Mouse (Mus musculus) kidney, embryonic 14.5 days (tissue): ENCODE measurements at regions not wholly inside any gene's neighbourhood (a gene's known extent, or its start where the extent isn't known, plus 50 kb on each side); places are given as distances from the start of the nearest gene placed in this dataset.

ENCODE experiments used
- ATAC-seq: fragments of 200-750 bp; cut with Nextera tagmentation; 2 replicates; pipeline ENCODE4 v1.8.0; 2017; ENCODE audit warnings: moderate number of reproducible peaks, mild to moderate bottlenecking, moderate TSS enrichment, moderate library complexity; ENCODE audit not compliant: low FRiP score, low TSS enrichment
- H3K27ac ChIP-seq: fragments of 300-500 bp; sonication (generic); 2 replicates; pipeline ENCODE4 v1.5.1; 2014; ENCODE audit warnings: low read depth, mild to moderate bottlenecking, low read length, moderate library complexity, mixed read lengths
- H3K27me3 ChIP-seq: fragments of 300-500 bp; sonication (generic); 2 replicates; pipeline ENCODE4 v1.6.1; 2014; ENCODE audit warnings: mild to moderate bottlenecking, low read length; ENCODE audit not compliant: control insufficient read depth, insufficient read depth
- H3K36me3 ChIP-seq: fragments of 300-500 bp; sonication (generic); 2 replicates; pipeline ENCODE4 v1.6.1; 2014; ENCODE audit warnings: low read length, mixed read lengths; ENCODE audit not compliant: control insufficient read depth, insufficient read depth
- H3K4me1 ChIP-seq: fragments of 300-500 bp; sonication (generic); 2 replicates; pipeline ENCODE4 v1.6.1; 2014; ENCODE audit warnings: low read length, mixed read lengths; ENCODE audit not compliant: control insufficient read depth, insufficient read depth
- H3K4me2 ChIP-seq: fragments of 300-500 bp; sonication (generic); replicated peaks from 2 replicates; pipeline ENCODE4 v1.6.1; 2014; ENCODE audit warnings: low read depth, mild to moderate bottlenecking, low read length
- H3K4me3 ChIP-seq: fragments of 300-500 bp; sonication (generic); 2 replicates; pipeline ENCODE4 v1.5.1; 2014; ENCODE audit warnings: mild to moderate bottlenecking, low read length
- H3K9ac ChIP-seq: fragments of 300-500 bp; sonication (generic); 2 replicates; pipeline ENCODE4 v1.6.1; 2014; ENCODE audit warnings: low read depth, mild to moderate bottlenecking, low read length, moderate library complexity
- H3K9me3 ChIP-seq: fragments of 300-500 bp; sonication (generic); 2 replicates; pipeline ENCODE4 v1.6.1; 2016; ENCODE audit warnings: low read length; ENCODE audit not compliant: control insufficient read depth
- WGBS: fragments of 180-500 bp; shearing (Covaris S2); extraction: QIAGEN DNeasy Blood & Tissue Kit; methylation state at CpG from one replicate; pipeline ENCODE4 v1.1.7; 2014; 5-methylcytosine and 5-hydroxymethylcytosine counted together

DNA sequence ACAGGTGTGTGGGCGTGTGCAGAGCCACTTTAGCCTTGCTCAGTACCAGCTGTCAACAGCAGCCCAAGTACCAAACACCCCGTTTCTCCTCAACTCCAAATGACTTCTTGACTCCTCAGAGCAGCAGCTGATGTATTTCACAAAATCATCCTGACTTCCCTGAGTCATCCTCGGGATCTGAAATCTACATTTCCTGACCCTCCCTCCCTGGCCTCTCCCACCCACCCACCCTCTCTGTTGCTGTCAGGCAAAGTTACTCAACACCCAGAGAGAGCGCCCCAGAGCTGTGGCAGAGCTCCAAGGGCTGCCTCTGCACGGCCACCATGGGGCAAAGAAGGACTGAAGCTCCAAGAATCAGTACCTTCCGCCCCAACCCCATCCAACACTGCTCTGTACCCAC lies 83.5 kb upstream of the Cyp1b1 start:
- no peaks in the 10 kb centered on the region for H3K36me3 ChIP-seq
- H3K9ac ChIP-seq, result no peak overlapping the region
- no peak overlapping the region for H3K4me2 ChIP-seq
- H3K4me1 ChIP-seq, result no peaks in the 10 kb centered on the region
- no peaks in the 10 kb centered on the region for H3K27me3 ChIP-seq
- no peak overlapping the region for H3K4me3 ChIP-seq
- no peak for ATAC-seq
- no peaks in the 10 kb centered on the region for H3K9me3 ChIP-seq
- 65% methylated on average over 6 of the region's 6 CpGs for WGBS
- H3K27ac ChIP-seq, result no peak overlapping the region

DNA sequence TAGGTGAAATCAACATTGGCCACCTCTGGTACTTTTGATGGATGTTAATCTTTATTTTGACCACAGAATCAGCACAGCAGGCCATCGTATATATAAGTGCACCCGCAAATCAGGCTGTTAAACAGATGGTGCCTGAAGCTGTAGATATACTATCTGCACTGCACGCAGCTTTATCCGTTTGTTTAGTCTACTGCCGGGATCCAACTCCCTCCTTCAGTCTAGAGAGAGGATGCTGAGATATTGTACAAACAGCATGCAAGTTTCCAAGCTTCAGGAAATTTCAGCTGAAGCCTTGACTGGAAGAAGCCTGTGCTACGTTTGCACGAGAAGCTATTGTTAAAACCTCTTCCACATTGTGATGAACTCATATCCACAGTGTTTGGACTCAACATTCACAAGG lies 75.3 kb upstream of the Cyp1b1 start:
- no peak for ATAC-seq

DNA sequence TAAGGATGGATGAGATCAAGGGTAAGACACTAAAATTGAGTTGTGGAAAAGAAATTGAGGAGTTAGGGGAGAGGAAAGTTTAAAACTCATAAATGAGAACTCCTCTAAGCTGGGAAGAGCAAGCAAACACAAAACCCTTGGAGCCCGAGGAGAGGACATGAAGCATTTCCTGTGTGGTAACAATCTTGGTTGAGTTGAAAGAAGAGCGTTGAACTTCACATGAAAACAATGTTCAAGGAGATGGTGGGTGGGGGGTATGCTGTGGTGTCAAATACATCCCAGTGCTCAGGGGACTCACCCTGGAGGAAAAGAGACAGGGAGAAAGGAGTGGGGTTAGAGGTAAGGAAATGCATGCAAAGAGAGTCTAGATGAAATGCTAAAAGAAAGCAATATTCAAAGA lies 72.3 kb upstream of the Cyp1b1 start:
- H3K9ac ChIP-seq, result no peak overlapping the region
- H3K9me3 ChIP-seq, result no peaks in the 10 kb centered on the region
- H3K4me3 ChIP-seq, result no peak overlapping the region
- WGBS, result 75% methylated on average over 2 of the region's 2 CpGs
- ATAC-seq, result no peak
- H3K36me3 ChIP-seq, result no peaks in the 10 kb centered on the region
- H3K27ac ChIP-seq, result no peak overlapping the region
- peaks cover 7% of the 10 kb centered on the region; the same call in 1 of the 2 replicates for H3K4me1 ChIP-seq
- no peak overlapping the region for H3K4me2 ChIP-seq
- no peaks in the 10 kb centered on the region for H3K27me3 ChIP-seq

More for the DNA sequence above, 75.3 kb upstream of the Cyp1b1 start:
- Histone ChIP-seq H3K36me3 (no peaks in the 10 kb centered on the region), H3K27ac (no peak overlapping the region), H3K9me3 (no peaks in the 10 kb centered on the region), H3K27me3 (no peaks in the 10 kb centered on the region), H3K4me2 (no peak overlapping the region), H3K4me1 (no peaks in the 10 kb centered on the region), H3K4me3 (no peak overlapping the region), H3K9ac (no peak overlapping the region)
- 52% methylated on average over 7 of the region's 7 CpGs for WGBS

DNA sequence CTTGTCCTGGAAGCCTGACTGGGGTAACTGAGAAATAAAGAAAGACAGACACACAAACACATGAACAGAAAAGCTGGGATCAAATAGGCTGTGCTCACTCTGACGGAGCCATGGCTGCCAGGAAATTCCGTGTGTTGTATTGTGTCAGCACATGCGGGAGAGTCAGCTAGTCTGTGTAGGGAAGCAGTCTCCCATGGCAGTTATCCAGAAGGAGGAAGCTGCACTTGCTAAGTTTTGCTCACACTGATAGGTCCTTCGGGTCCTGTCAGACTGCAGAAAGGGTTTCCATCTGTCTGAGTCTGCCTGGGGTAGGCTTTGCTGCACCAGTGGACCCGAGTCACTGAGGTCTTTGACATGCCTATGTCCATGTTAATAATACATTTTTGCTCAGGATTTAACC lies 71.8 kb upstream of the Cyp1b1 start:
- 0 out of 2 replicates have a peak, but pooled peaks have one; percentile 32 for ATAC-seq
- Histone ChIP-seq H3K36me3 (no peaks in the 10 kb centered on the region), H3K4me2 (no peak overlapping the region), H3K4me3 (no peak overlapping the region), H3K9me3 (no peaks in the 10 kb centered on the region), H3K4me1 (peaks cover 7% of the 10 kb centered on the region; the same call in 1 of the 2 replicates), H3K9ac (no peak overlapping the region), H3K27ac (no peak overlapping the region), H3K27me3 (no peaks in the 10 kb centered on the region)
- 70% methylated on average over 5 of the region's 5 CpGs for WGBS

GRCm38 (mm10) chr17:79786270-79786669 lies 71.4 kb upstream of the Cyp1b1 start:
- WGBS, result 91% methylated on average over 5 of the region's 5 CpGs
- no peak for ATAC-seq

GRCm38 (mm10) chr17:79784256-79784870 lies 69.5 kb upstream of the Cyp1b1 start:
- 0 out of 2 replicates have a peak, but pooled peaks have one; percentile 20 for ATAC-seq
- Histone ChIP-seq H3K27me3 (no peaks in the 10 kb centered on the region), H3K9ac (no peak overlapping the region), H3K4me2 (no peak overlapping the region), H3K27ac (no peak overlapping the region), H3K9me3 (peaks cover 7% of the 10 kb centered on the region; the same call in 1 of the 2 replicates), H3K4me1 (peaks cover 7% of the 10 kb centered on the region; the same call in 1 of the 2 replicates), H3K4me3 (no peak overlapping the region), H3K36me3 (no peaks in the 10 kb centered on the region)
- whole genome bisulfite sequencing, result 36% methylated on average over 6 of the region's 6 CpGs

More at GRCm38 (mm10) chr17:79786270-79786669, 71.4 kb upstream of the Cyp1b1 start:
- no peak overlapping the region for H3K27ac ChIP-seq
- H3K9me3 ChIP-seq, result no peaks in the 10 kb centered on the region
- no peak overlapping the region for H3K9ac ChIP-seq
- no peaks in the 10 kb centered on the region for H3K27me3 ChIP-seq
- peaks cover 7% of the 10 kb centered on the region; the same call in 1 of the 2 replicates for H3K4me1 ChIP-seq
- H3K36me3 ChIP-seq, result no peaks in the 10 kb centered on the region
- no peak overlapping the region for H3K4me2 ChIP-seq
- H3K4me3 ChIP-seq, result no peak overlapping the region

- H3K4me2 ChIP-seq, result no peak overlapping the region
- H3K27me3 ChIP-seq, result no peaks in the 10 kb centered on the region
- H3K27ac ChIP-seq, result no peak overlapping the region
- no peak overlapping the region for H3K4me3 ChIP-seq
- H3K9me3 ChIP-seq, result peaks cover 7% of the 10 kb centered on the region; the same call in 1 of the 2 replicates
- 86% methylated on average over 13 of the region's 13 CpGs for WGBS
- ATAC-seq, result no peak
- no peak overlapping the region for H3K9ac ChIP-seq
- no peaks in the 10 kb centered on the region for H3K36me3 ChIP-seq
- peaks cover 7% of the 10 kb centered on the region; the same call in 1 of the 2 replicates for H3K4me1 ChIP-seq
Measured at GRCm38 (mm10) chr17:79781733-79782663, 67.1 kb upstream of the Cyp1b1 start.

DNA sequence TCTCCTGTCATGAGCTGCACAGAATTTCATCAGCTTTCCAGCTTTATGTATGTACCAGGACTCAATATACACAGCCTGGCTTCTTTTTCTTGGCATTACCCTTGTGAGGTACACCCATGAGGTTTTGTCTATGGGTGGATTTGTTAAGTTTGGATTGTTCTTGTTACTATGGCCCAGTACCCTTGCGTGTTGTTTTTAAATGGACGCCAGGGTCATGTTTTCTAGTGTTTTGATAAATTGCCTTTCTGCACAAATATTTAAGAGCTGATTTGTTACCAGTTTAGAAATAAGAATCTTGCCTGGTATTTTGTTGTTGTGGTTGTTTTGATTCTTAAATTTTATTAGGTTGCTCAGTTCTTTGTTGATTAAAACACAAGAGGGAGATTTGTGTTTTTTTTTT lies 66.4 kb upstream of the Cyp1b1 start:
- no peak overlapping the region for H3K4me3 ChIP-seq
- no peak overlapping the region for H3K27ac ChIP-seq
- no peak overlapping the region for H3K4me2 ChIP-seq
- no peaks in the 10 kb centered on the region for H3K36me3 ChIP-seq
- ATAC-seq, result no peak
- H3K4me1 ChIP-seq, result peaks cover 7% of the 10 kb centered on the region; the same call in 1 of the 2 replicates
- H3K9ac ChIP-seq, result no peak overlapping the region
- no peaks in the 10 kb centered on the region for H3K27me3 ChIP-seq
- peaks cover 7% of the 10 kb centered on the region; the same call in 1 of the 2 replicates for H3K9me3 ChIP-seq
- WGBS, result 77% methylated on average over 2 of the region's 2 CpGs
